Mouse (Mus musculus): ENCODE data around the gene Foxo4. TPM values are rescaled to one million over a fixed set of nuclear protein-coding genes. Genes with fewer than 3 reads are reported as not detected.

Foxo4 gene
- polyA plus RNA-seq, 1 experiment from 2014 or later: 1.2 TPM

DNA sequence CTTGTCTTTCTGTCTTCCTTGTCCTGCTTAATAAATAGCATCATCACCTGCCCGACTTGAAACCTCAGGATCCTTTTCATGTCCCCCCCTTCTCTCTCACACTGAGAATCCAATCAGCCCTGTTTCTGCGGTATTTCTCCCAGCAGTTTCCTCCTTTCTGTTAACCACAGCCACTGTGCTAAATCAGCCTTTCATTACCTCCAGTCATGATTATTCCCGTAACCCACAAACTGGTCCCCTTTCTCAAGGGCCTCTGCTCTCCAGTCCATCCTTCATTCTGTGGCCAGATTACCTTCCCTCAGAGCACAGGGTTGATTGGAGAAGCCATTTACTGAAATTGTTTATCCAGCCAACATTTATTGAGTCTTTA lies 14.4 kb downstream of the Foxo4 start, which contains the start of gene Gm20489:
TSS of gene Gm20489 (minus strand) at position 269 of the 370 bp plus-strand sequence.
- H3K4me1 ChIP-seq: peaks cover 39% of the 10 kb centered on the region
- peak within 1 kb of the TSS; percentile 32 for H3K4me2 ChIP-seq
- no peaks in the 10 kb centered on the region for H3K9me3 ChIP-seq (replicated peaks)
- peaks cover 30% of the 10 kb centered on the region for H3K27me3 ChIP-seq (replicated peaks)
- no peaks in the 10 kb centered on the region for H3K36me3 ChIP-seq
- 25% methylated on average over 3 of the region's 3 CpGs for WGBS (ENCODE audit: insufficient replicate concordance)
- no peak within 1 kb of the TSS for H3K9ac ChIP-seq
- H3K27ac ChIP-seq: no peak within 1 kb of the TSS
- no peak for ATAC-seq
- 0 out of 2 replicates have a peak within 1 kb of the TSS, but pooled peaks have one; percentile 7 for H3K4me3 ChIP-seq

GRCm38 (mm10) chrX:101273410-101273809 lies 19.1 kb downstream of the Foxo4 start:
- Histone ChIP-seq H3K4me2 (peak overlapping the region; percentile 60), H3K4me3 (peak overlapping the region; percentile 67), H3K9ac (peak overlapping the region; percentile 68), H3K4me1 (peaks cover 26% of the 10 kb centered on the region), H3K27ac (peak overlapping the region; percentile 86), H3K36me3 (peaks cover 29% of the 10 kb centered on the region), H3K27me3 (replicated peaks) (peaks cover 23% of the 10 kb centered on the region), H3K9me3 (replicated peaks) (no peaks in the 10 kb centered on the region)
- 31% methylated on average over 6 of the region's 6 CpGs for WGBS (ENCODE audit: insufficient replicate concordance)
- no peak for ATAC-seq

GRCm38 (mm10) chrX:101273875-101274738 lies 19.8 kb downstream of the Foxo4 start, which contains the start of gene Med12:
Med12 (plus strand) TSS chrX:101274030.
- 8% methylated on average over 52 of the region's 54 CpGs for WGBS (ENCODE audit: insufficient replicate concordance)

GRCm38 (mm10) chrX:101282813-101283212 lies 28.5 kb downstream of the Foxo4 start:
- no peak overlapping the region for H3K9ac ChIP-seq
- no peaks in the 10 kb centered on the region for H3K9me3 ChIP-seq (replicated peaks)
- H3K4me2 ChIP-seq: no peak overlapping the region
- H3K36me3 ChIP-seq: peaks cover 99% of the 10 kb centered on the region
- peaks cover 7% of the 10 kb centered on the region; the same call in 1 of the 2 replicates for H3K27me3 ChIP-seq (replicated peaks)
- no peak overlapping the region for H3K4me3 ChIP-seq
- no peak overlapping the region for H3K27ac ChIP-seq
- 78% methylated on average over 6 of the region's 6 CpGs for WGBS (ENCODE audit: insufficient replicate concordance)
- ATAC-seq: no peak
- H3K4me1 ChIP-seq: peaks cover 21% of the 10 kb centered on the region

More at GRCm38 (mm10) chrX:101273875-101274738, 19.8 kb downstream of the Foxo4 start, which contains the start of gene Med12:
- H3K9me3 ChIP-seq (replicated peaks): no peaks in the 10 kb centered on the region
- H3K4me1 ChIP-seq: peaks cover 25% of the 10 kb centered on the region
- H3K4me3 ChIP-seq: peak within 1 kb of the TSS; percentile 67
- H3K4me2 ChIP-seq: peak within 1 kb of the TSS; percentile 60
- H3K27me3 ChIP-seq (replicated peaks): peaks cover 20% of the 10 kb centered on the region
- ATAC-seq: peak; percentile 96
- peaks cover 36% of the 10 kb centered on the region for H3K36me3 ChIP-seq
- peak within 1 kb of the TSS; percentile 78 for H3K9ac ChIP-seq
- peak within 1 kb of the TSS; percentile 86 for H3K27ac ChIP-seq

DNA sequence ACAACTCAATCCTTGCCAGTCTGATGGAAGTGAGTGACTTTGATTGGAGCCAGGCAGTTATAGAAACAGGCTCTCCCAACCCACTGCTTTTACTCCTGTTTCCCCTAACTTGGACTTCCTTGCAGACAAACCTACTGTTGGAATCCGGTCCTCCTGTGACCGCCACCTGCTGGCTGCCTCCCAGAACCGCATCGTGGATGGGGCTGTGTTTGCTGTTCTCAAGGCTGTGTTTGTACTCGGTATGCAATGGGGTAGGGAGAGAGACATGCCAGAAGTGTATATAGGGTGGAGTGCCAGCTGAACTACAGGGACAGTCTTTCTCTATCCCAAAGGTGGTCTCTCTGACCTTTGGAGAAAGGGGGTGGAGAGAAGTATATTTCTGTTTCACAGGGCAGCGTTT lies 31.2 kb downstream of the Foxo4 start:
- H3K4me3 ChIP-seq: no peak overlapping the region
- 23% methylated on average over 6 of the region's 6 CpGs for WGBS (ENCODE audit: insufficient replicate concordance)
- H3K27ac ChIP-seq: peak overlapping the region; percentile 97
- no peak overlapping the region for H3K4me2 ChIP-seq
- peaks cover 100% of the 10 kb centered on the region for H3K36me3 ChIP-seq
- H3K4me1 ChIP-seq: peaks cover 48% of the 10 kb centered on the region
- no peaks in the 10 kb centered on the region for H3K9me3 ChIP-seq (replicated peaks)
- no peak for ATAC-seq
- peaks cover 7% of the 10 kb centered on the region; the same call in 1 of the 2 replicates for H3K27me3 ChIP-seq (replicated peaks)
- H3K9ac ChIP-seq: no peak overlapping the region

GRCm38 (mm10) chrX:101285953-101286670 lies 31.8 kb downstream of the Foxo4 start:
- peak overlapping the region; percentile 35; the same call in 1 of the 2 replicates for H3K9ac ChIP-seq

GRCm38 (mm10) chrX:101287543-101287942 lies 33.2 kb downstream of the Foxo4 start:
- Histone ChIP-seq H3K9ac (peak overlapping the region; percentile 44), H3K4me3 (peak overlapping the region; percentile 14; the same call in 1 of the 2 replicates), H3K36me3 (peaks cover 100% of the 10 kb centered on the region), H3K4me1 (peaks cover 50% of the 10 kb centered on the region), H3K27me3 (replicated peaks) (peaks cover 7% of the 10 kb centered on the region; the same call in 1 of the 2 replicates), H3K27ac (peak overlapping the region; percentile 97), H3K9me3 (replicated peaks) (no peaks in the 10 kb centered on the region), H3K4me2 (peak overlapping the region; percentile 61)
- ATAC-seq: peak; percentile 99
- WGBS (ENCODE audit: insufficient replicate concordance): 30% methylated on average over 3 of the region's 3 CpGs

More at GRCm38 (mm10) chrX:101285953-101286670, 31.8 kb downstream of the Foxo4 start:
- Histone ChIP-seq H3K27ac (peak overlapping the region; percentile 97), H3K4me1 (peaks cover 50% of the 10 kb centered on the region), H3K27me3 (replicated peaks) (peaks cover 7% of the 10 kb centered on the region; the same call in 1 of the 2 replicates), H3K9me3 (replicated peaks) (no peaks in the 10 kb centered on the region), H3K4me2 (no peak overlapping the region), H3K4me3 (no peak overlapping the region), H3K36me3 (peaks cover 100% of the 10 kb centered on the region)
- no peak for ATAC-seq
- WGBS (ENCODE audit: insufficient replicate concordance): 83% methylated on average over 14 of the region's 14 CpGs

GRCm38 (mm10) chrX:101288432-101288831 lies 34.1 kb downstream of the Foxo4 start:
- Histone ChIP-seq H3K4me2 (peak overlapping the region; percentile 61), H3K9ac (peak overlapping the region; percentile 44; the same call in 1 of the 2 replicates), H3K4me3 (no peak overlapping the region), H3K27ac (peak overlapping the region; percentile 97), H3K9me3 (replicated peaks) (no peaks in the 10 kb centered on the region), H3K27me3 (replicated peaks) (no peaks in the 10 kb centered on the region), H3K36me3 (peaks cover 100% of the 10 kb centered on the region), H3K4me1 (peaks cover 50% of the 10 kb centered on the region)
- ATAC-seq: peak; percentile 57
- WGBS (ENCODE audit: insufficient replicate concordance): 50% methylated on average over 6 of the region's 6 CpGs

GRCm38 (mm10) chrX:101289037-101289436 lies 34.7 kb downstream of the Foxo4 start:
- Histone ChIP-seq H3K36me3 (peaks cover 100% of the 10 kb centered on the region), H3K4me1 (peaks cover 50% of the 10 kb centered on the region), H3K4me3 (no peak overlapping the region), H3K27me3 (replicated peaks) (no peaks in the 10 kb centered on the region; the same call in 1 of the 2 replicates), H3K9ac (no peak overlapping the region; the same call in 1 of the 2 replicates), H3K9me3 (replicated peaks) (no peaks in the 10 kb centered on the region), H3K4me2 (peak overlapping the region; percentile 61), H3K27ac (peak overlapping the region; percentile 97)
- WGBS (ENCODE audit: insufficient replicate concordance): 82% methylated on average over 7 of the region's 7 CpGs
- ATAC-seq: no peak

- H3K9me3 ChIP-seq (replicated peaks): no peaks in the 10 kb centered on the region
- H3K27ac ChIP-seq: peak overlapping the region; percentile 97
- peaks cover 100% of the 10 kb centered on the region for H3K36me3 ChIP-seq
- no peaks in the 10 kb centered on the region; the same call in 1 of the 2 replicates for H3K27me3 ChIP-seq (replicated peaks)
- no peak overlapping the region for H3K4me3 ChIP-seq
- 66% methylated on average over 10 of the region's 10 CpGs for WGBS (ENCODE audit: insufficient replicate concordance)
- H3K4me1 ChIP-seq: peaks cover 50% of the 10 kb centered on the region
- H3K4me2 ChIP-seq: peak overlapping the region; percentile 8; the same call in 1 of the 2 replicates
- no peak for ATAC-seq
- H3K9ac ChIP-seq: peak overlapping the region; percentile 22; the same call in 1 of the 2 replicates
Measured at GRCm38 (mm10) chrX:101290111-101290510, 35.8 kb downstream of the Foxo4 start.

DNA sequence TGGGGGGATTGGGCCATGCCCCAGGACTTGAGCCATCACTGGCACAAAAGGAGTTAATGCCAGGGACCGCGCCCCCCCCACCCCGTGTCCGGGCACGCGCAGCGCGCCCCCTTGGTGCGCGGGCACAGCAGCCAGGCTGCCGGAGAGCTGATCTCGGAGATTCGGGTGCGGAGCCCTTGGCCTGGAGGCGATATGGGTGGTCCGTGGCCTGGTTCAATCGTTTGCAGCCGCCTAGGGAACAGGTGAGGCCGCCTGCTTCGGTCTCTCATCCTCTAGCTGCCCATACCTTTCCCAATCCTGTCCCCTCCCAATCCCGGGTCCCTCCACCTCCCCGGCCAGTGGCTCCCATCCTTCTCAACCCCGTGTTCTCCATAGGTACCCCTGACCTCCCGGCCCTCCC lies 44.7 kb downstream of the Foxo4 start, which contains the start of gene Nlgn3:
TSS of gene Nlgn3 (plus strand) at position 114 of the 400 bp plus-strand sequence.
- Histone ChIP-seq H3K4me1 (peaks cover 9% of the 10 kb centered on the region; the same call in 1 of the 2 replicates), H3K4me2 (peak within 1 kb of the TSS; percentile 32), H3K27me3 (replicated peaks) (peaks cover 65% of the 10 kb centered on the region), H3K9me3 (replicated peaks) (no peaks in the 10 kb centered on the region), H3K4me3 (no peak within 1 kb of the TSS), H3K27ac (no peak within 1 kb of the TSS), H3K9ac (no peak within 1 kb of the TSS), H3K36me3 (peaks cover 39% of the 10 kb centered on the region)
- WGBS (ENCODE audit: insufficient replicate concordance): 13% methylated on average over 16 of the region's 24 CpGs
- ATAC-seq: no peak
